Mouse (Mus musculus): ENCODE data around the gene Kif14. TPM values are rescaled to one million over a fixed set of nuclear protein-coding genes. Genes with fewer than 3 reads are reported as not detected.

Kif14 gene
- 5.2 and 5.4 TPM in 2 replicates for polyA plus RNA-seq (2016; fragmentation: Nextera tagmentation; extraction: Ambion mirVana)

- peak within 1 kb of the TSS; percentile 91 for H3K27ac ChIP-seq
- H3K27me3 ChIP-seq (ENCODE audit: insufficient read depth, poor library complexity, severe bottlenecking): no peaks in the 10 kb centered on the region
- peaks cover 23% of the 10 kb centered on the region for H3K36me3 ChIP-seq
- H3K4me3 ChIP-seq: peak within 1 kb of the TSS; percentile 77
- H3K4me1 ChIP-seq: peaks cover 16% of the 10 kb centered on the region
- peak; percentile 99 for DNase-seq (ENCODE audit: low spot score)
- under 1% methylated on average over 52 of the region's 52 CpGs for WGBS
- no peaks in the 10 kb centered on the region for H3K9me3 ChIP-seq
Measured at GRCm38 (mm10) chr1:136466143-136466811, at the start of gene Kif14. Gene Kif14 (plus strand): TSS chr1:136466343.

- 93% methylated on average over 6 of the region's 6 CpGs for WGBS
Measured at GRCm38 (mm10) chr1:136418393-136418792, 47.8 kb upstream of the Kif14 start.

GRCm38 (mm10) chr1:136427166-136427969, 38.8 kb upstream of the Kif14 start:
- H3K4me1 ChIP-seq: peaks cover 17% of the 10 kb centered on the region
- no peak for DNase-seq (ENCODE audit: low spot score)
- no peak overlapping the region for H3K4me3 ChIP-seq
- peak overlapping the region; percentile 43; the same call in 1 of the 2 replicates for H3K27ac ChIP-seq
- WGBS: 65% methylated on average over 11 of the region's 11 CpGs
- no peaks in the 10 kb centered on the region for H3K9me3 ChIP-seq
- H3K36me3 ChIP-seq: peaks cover 3% of the 10 kb centered on the region; the same call in 1 of the 2 replicates
- no peaks in the 10 kb centered on the region for H3K27me3 ChIP-seq (ENCODE audit: insufficient read depth, poor library complexity, severe bottlenecking)

More at GRCm38 (mm10) chr1:136418393-136418792, 47.8 kb upstream of the Kif14 start:
- DNase-seq (ENCODE audit: low spot score): no peak
- no peaks in the 10 kb centered on the region for H3K27me3 ChIP-seq (ENCODE audit: insufficient read depth, poor library complexity, severe bottlenecking)
- H3K36me3 ChIP-seq: peaks cover 27% of the 10 kb centered on the region
- H3K4me1 ChIP-seq: peaks cover 10% of the 10 kb centered on the region; the same call in 1 of the 2 replicates
- no peak overlapping the region for H3K27ac ChIP-seq
- H3K4me3 ChIP-seq: no peak overlapping the region
- no peaks in the 10 kb centered on the region for H3K9me3 ChIP-seq

- no peaks in the 10 kb centered on the region for H3K27me3 ChIP-seq (ENCODE audit: insufficient read depth, poor library complexity, severe bottlenecking)
- peaks cover 7% of the 10 kb centered on the region; the same call in 1 of the 2 replicates for H3K36me3 ChIP-seq
- H3K4me3 ChIP-seq: no peak overlapping the region
- no peak for DNase-seq (ENCODE audit: low spot score)
- WGBS: 84% methylated on average over 4 of the region's 4 CpGs
- H3K4me1 ChIP-seq: peaks cover 17% of the 10 kb centered on the region
- no peaks in the 10 kb centered on the region for H3K9me3 ChIP-seq
- no peak overlapping the region for H3K27ac ChIP-seq
Measured at GRCm38 (mm10) chr1:136428981-136429380, 37.2 kb upstream of the Kif14 start.

- H3K27me3 ChIP-seq (ENCODE audit: insufficient read depth, poor library complexity, severe bottlenecking): no peaks in the 10 kb centered on the region
- H3K4me1 ChIP-seq: peaks cover 17% of the 10 kb centered on the region
- no peak overlapping the region for H3K4me3 ChIP-seq
- peaks cover 13% of the 10 kb centered on the region; the same call in 1 of the 2 replicates for H3K36me3 ChIP-seq
- WGBS: 58% methylated on average over 7 of the region's 7 CpGs
- no peak for DNase-seq (ENCODE audit: low spot score)
- no peak overlapping the region for H3K27ac ChIP-seq
- no peaks in the 10 kb centered on the region for H3K9me3 ChIP-seq
Measured at GRCm38 (mm10) chr1:136430126-136430818, 35.9 kb upstream of the Kif14 start.

GRCm38 (mm10) chr1:136440741-136441140, 25.4 kb upstream of the Kif14 start:
- H3K4me3 ChIP-seq: no peak overlapping the region
- peaks cover 9% of the 10 kb centered on the region; the same call in 1 of the 2 replicates for H3K36me3 ChIP-seq
- peaks cover 5% of the 10 kb centered on the region; the same call in 1 of the 2 replicates for H3K4me1 ChIP-seq
- no peak overlapping the region for H3K27ac ChIP-seq
- 81% methylated on average over 7 of the region's 7 CpGs for whole genome bisulfite sequencing
- H3K9me3 ChIP-seq: no peaks in the 10 kb centered on the region
- no peaks in the 10 kb centered on the region for H3K27me3 ChIP-seq (ENCODE audit: insufficient read depth, poor library complexity, severe bottlenecking)
- DNase-seq (ENCODE audit: low spot score): peak; percentile 38

GRCm38 (mm10) chr1:136442809-136443208, 23.3 kb upstream of the Kif14 start:
- Histone ChIP-seq H3K4me3 (no peak overlapping the region), H3K9me3 (no peaks in the 10 kb centered on the region)
- 67% methylated on average over 9 of the region's 9 CpGs for WGBS

GRCm38 (mm10) chr1:136444555-136445255, 21.4 kb upstream of the Kif14 start:
- WGBS: 82% methylated on average over 12 of the region's 12 CpGs
- H3K27ac ChIP-seq: no peak overlapping the region
- H3K4me1 ChIP-seq: peaks cover 5% of the 10 kb centered on the region; the same call in 1 of the 2 replicates

More at GRCm38 (mm10) chr1:136442809-136443208, 23.3 kb upstream of the Kif14 start:
- Histone ChIP-seq H3K27me3 (ENCODE audit: insufficient read depth, poor library complexity, severe bottlenecking) (no peaks in the 10 kb centered on the region), H3K36me3 (peaks cover 6% of the 10 kb centered on the region; the same call in 1 of the 2 replicates), H3K27ac (no peak overlapping the region), H3K4me1 (peaks cover 5% of the 10 kb centered on the region; the same call in 1 of the 2 replicates)
- DNase-seq (ENCODE audit: low spot score): no peak

GRCm38 (mm10) chr1:136446933-136447332, 19.2 kb upstream of the Kif14 start:
- DNase-seq (ENCODE audit: low spot score): no peak
- Histone ChIP-seq H3K36me3 (no peaks in the 10 kb centered on the region), H3K9me3 (no peaks in the 10 kb centered on the region), H3K27me3 (ENCODE audit: insufficient read depth, poor library complexity, severe bottlenecking) (no peaks in the 10 kb centered on the region), H3K27ac (no peak overlapping the region), H3K4me1 (peaks cover 5% of the 10 kb centered on the region; the same call in 1 of the 2 replicates), H3K4me3 (no peak overlapping the region)
- 85% methylated on average over 10 of the region's 10 CpGs for WGBS

More at GRCm38 (mm10) chr1:136444555-136445255, 21.4 kb upstream of the Kif14 start:
- no peak for DNase-seq (ENCODE audit: low spot score)
- Histone ChIP-seq H3K27me3 (ENCODE audit: insufficient read depth, poor library complexity, severe bottlenecking) (no peaks in the 10 kb centered on the region), H3K4me3 (no peak overlapping the region), H3K9me3 (no peaks in the 10 kb centered on the region), H3K36me3 (peaks cover 2% of the 10 kb centered on the region; the same call in 1 of the 2 replicates)

GRCm38 (mm10) chr1:136447338-136447737, 18.8 kb upstream of the Kif14 start:
- Histone ChIP-seq H3K4me3 (no peak overlapping the region), H3K4me1 (peaks cover 5% of the 10 kb centered on the region; the same call in 1 of the 2 replicates), H3K36me3 (no peaks in the 10 kb centered on the region), H3K9me3 (no peaks in the 10 kb centered on the region), H3K27ac (no peak overlapping the region), H3K27me3 (ENCODE audit: insufficient read depth, poor library complexity, severe bottlenecking) (no peaks in the 10 kb centered on the region)
- WGBS: 81% methylated on average over 4 of the region's 4 CpGs
- no peak for DNase-seq (ENCODE audit: low spot score)

- no peak for DNase-seq (ENCODE audit: low spot score)
Measured at GRCm38 (mm10) chr1:136449541-136449940, 16.6 kb upstream of the Kif14 start.

GRCm38 (mm10) chr1:136450206-136450605, 15.9 kb upstream of the Kif14 start:
- Histone ChIP-seq H3K4me3 (no peak overlapping the region), H3K4me1 (peaks cover 5% of the 10 kb centered on the region; the same call in 1 of the 2 replicates), H3K27ac (no peak overlapping the region), H3K27me3 (ENCODE audit: insufficient read depth, poor library complexity, severe bottlenecking) (no peaks in the 10 kb centered on the region), H3K9me3 (no peaks in the 10 kb centered on the region), H3K36me3 (no peaks in the 10 kb centered on the region)
- no peak for DNase-seq (ENCODE audit: low spot score)
- 79% methylated on average over 5 of the region's 5 CpGs for WGBS

More at GRCm38 (mm10) chr1:136449541-136449940, 16.6 kb upstream of the Kif14 start:
- Histone ChIP-seq H3K36me3 (no peaks in the 10 kb centered on the region), H3K4me3 (no peak overlapping the region), H3K27me3 (ENCODE audit: insufficient read depth, poor library complexity, severe bottlenecking) (no peaks in the 10 kb centered on the region), H3K4me1 (peaks cover 5% of the 10 kb centered on the region; the same call in 1 of the 2 replicates), H3K9me3 (no peaks in the 10 kb centered on the region), H3K27ac (no peak overlapping the region)
- 85% methylated on average over 6 of the region's 6 CpGs for WGBS

All from heart, embryonic 10.5 days (tissue).